Mouse (Mus musculus): ENCODE measurements around the gene Nle1. TPM values are rescaled to one million over a fixed set of nuclear protein-coding genes. Genes with fewer than 3 reads are reported as not detected.

The Nle1 gene
- polyA plus RNA-seq, 1 experiment, result 33.7 TPM

GRCm38 (mm10) chr11:82854111-82854510 is 54.1 kb downstream of the Nle1 start:
- Histone ChIP-seq H3K27me3 (ENCODE audit: control insufficient read depth, insufficient read depth, insufficient read length) (no peaks in the 10 kb centered on the region), H3K79me2 (ENCODE audit: control insufficient read depth, insufficient read depth) (no peaks in the 10 kb centered on the region), H3K4me2 (ENCODE audit: low read depth) (no peak overlapping the region), H3ac (ENCODE audit: control insufficient read depth, insufficient read length) (no peak overlapping the region), H3K4me3 (no peak overlapping the region), H3K36me3 (ENCODE audit: control insufficient read depth, insufficient read depth) (no peaks in the 10 kb centered on the region)
- no peak for TF ChIP-seq TCF3 (IDR thresholded peaks at IDR 0.05; ENCODE audit: insufficient read length, low read depth)
- no peak for TF ChIP-seq POLR2AphosphoS2 (IDR thresholded peaks at IDR 0.05; ENCODE audit: insufficient read length, low read depth)
- no peak for TF ChIP-seq MYOG (IDR thresholded peaks at IDR 0.05; ENCODE audit: control insufficient read depth in 1 of 3, insufficient read depth in 1 of 3, insufficient read length in 2 of 3, low read depth in 2 of 3)
- no peak for TF ChIP-seq TCF12 (IDR thresholded peaks at IDR 0.05; ENCODE audit: insufficient read depth, poor library complexity, severe bottlenecking)
- no peak for TF ChIP-seq POLR2A (IDR thresholded peaks at IDR 0.05; ENCODE audit: insufficient read length, low read depth)
- TF ChIP-seq E2F4 (IDR thresholded peaks at IDR 0.05; ENCODE audit: insufficient read depth), result no peak

- TF ChIP-seq TCF3 (IDR thresholded peaks at IDR 0.05; ENCODE audit: insufficient read length, low read depth) (no peak), TCF12 (IDR thresholded peaks at IDR 0.05; ENCODE audit: insufficient read depth, poor library complexity, severe bottlenecking) (no peak)
- Histone ChIP-seq H3K4me3 (no peak overlapping the region), H3ac (ENCODE audit: control insufficient read depth, insufficient read length) (no peak overlapping the region), H3K4me2 (ENCODE audit: low read depth) (no peak overlapping the region), H3K27me3 (ENCODE audit: control insufficient read depth, insufficient read depth, insufficient read length) (no peaks in the 10 kb centered on the region), H3K36me3 (ENCODE audit: control insufficient read depth, insufficient read depth) (no peaks in the 10 kb centered on the region), H3K79me2 (ENCODE audit: control insufficient read depth, insufficient read depth) (no peaks in the 10 kb centered on the region)
Measured at GRCm38 (mm10) chr11:82852958-82853357, 55.3 kb downstream of the Nle1 start.

- H3K4me2 ChIP-seq (ENCODE audit: low read depth), result no peak overlapping the region
- no peaks in the 10 kb centered on the region for H3K27me3 ChIP-seq (ENCODE audit: control insufficient read depth, insufficient read depth, insufficient read length)
- H3K36me3 ChIP-seq (ENCODE audit: control insufficient read depth, insufficient read depth), result no peaks in the 10 kb centered on the region
- TF ChIP-seq SRF (IDR thresholded peaks at IDR 0.05; ENCODE audit: control insufficient read depth, insufficient read length, low read depth), result no peak
- TF ChIP-seq USF1 (IDR thresholded peaks at IDR 0.05; ENCODE audit: low read depth), result no peak
- H3K79me2 ChIP-seq (ENCODE audit: control insufficient read depth, insufficient read depth), result no peaks in the 10 kb centered on the region
- no peak overlapping the region for H3K4me3 ChIP-seq
- H3ac ChIP-seq (ENCODE audit: control insufficient read depth, insufficient read length), result no peak overlapping the region
Measured at GRCm38 (mm10) chr11:82852540-82852939, 55.7 kb downstream of the Nle1 start.

- H3K4me3 ChIP-seq, result no peak overlapping the region
- no peaks in the 10 kb centered on the region for H3K79me2 ChIP-seq (ENCODE audit: control insufficient read depth, insufficient read depth)
- no peaks in the 10 kb centered on the region for H3K27me3 ChIP-seq (ENCODE audit: control insufficient read depth, insufficient read depth, insufficient read length)
- TF ChIP-seq TCF12 (IDR thresholded peaks at IDR 0.05; ENCODE audit: insufficient read depth, poor library complexity, severe bottlenecking), result no peak
- no peak for TF ChIP-seq SRF (IDR thresholded peaks at IDR 0.05; ENCODE audit: control insufficient read depth, insufficient read length, low read depth)
- no peak for TF ChIP-seq POLR2AphosphoS2 (IDR thresholded peaks at IDR 0.05; ENCODE audit: insufficient read length, low read depth)
- no peak overlapping the region for H3ac ChIP-seq (ENCODE audit: control insufficient read depth, insufficient read length)
- H3K4me2 ChIP-seq (ENCODE audit: low read depth), result no peak overlapping the region
- no peaks in the 10 kb centered on the region for H3K36me3 ChIP-seq (ENCODE audit: control insufficient read depth, insufficient read depth)
Measured at GRCm38 (mm10) chr11:82852115-82852514, 56.1 kb downstream of the Nle1 start.

Other genes starting within 250 kb of the Nle1 start
- gene Cct6b, start 144.1 kb downstream of the Nle1 start, polyA plus RNA-seq (2012; fragmentation: generic; extraction: Trizol), result 0.30 TPM
- gene Zfp830, start 144.1 kb downstream of the Nle1 start, polyA plus RNA-seq (2012; fragmentation: generic; extraction: Trizol), result 13.2 TPM
- gene Lig3, start 127.3 kb downstream of the Nle1 start, polyA plus RNA-seq (2012; fragmentation: generic; extraction: Trizol), result 16.7 TPM
- 1.8 TPM for gene Rffl, start 37.2 kb downstream of the Nle1 start, polyA plus RNA-seq (2012; fragmentation: generic; extraction: Trizol)
- gene Rad51d, start 17.8 kb downstream of the Nle1 start, polyA plus RNA-seq (2012; fragmentation: generic; extraction: Trizol), result 9.1 TPM
- gene Fndc8, start 16.3 kb downstream of the Nle1 start, polyA plus RNA-seq (2012; fragmentation: generic; extraction: Trizol), result 0.04 TPM
- 99.6 TPM for gene Unc45b, start 2.1 kb upstream of the Nle1 start, polyA plus RNA-seq (2012; fragmentation: generic; extraction: Trizol)
- 0.11 TPM for gene Slfn5, start 42.9 kb upstream of the Nle1 start, polyA plus RNA-seq (2012; fragmentation: generic; extraction: Trizol)
- 0.22 TPM for gene Slfn9, start 83.4 kb upstream of the Nle1 start, polyA plus RNA-seq (2012; fragmentation: generic; extraction: Trizol)
- gene Slfn8, start 112.4 kb upstream of the Nle1 start, polyA plus RNA-seq (2012; fragmentation: generic; extraction: Trizol), result not detected
- 0.11 TPM for gene Slfn2, start 156.7 kb upstream of the Nle1 start, polyA plus RNA-seq (2012; fragmentation: generic; extraction: Trizol)
- not detected for gene Slfn1, start 208.4 kb upstream of the Nle1 start, polyA plus RNA-seq (2012; fragmentation: generic; extraction: Trizol)